In genomic region chr11:82399621-82400020, GRCm38 (mm10) we compare ENCODE assay signal across 9 mouse cellular contexts. TPM values are rescaled to one million over a fixed set of nuclear protein-coding genes. Genes with fewer than 3 reads are reported as not detected.
DNase-seq lines count a peak whose midpoint lies in the region; ATAC-seq and TF ChIP-seq lines count a peak whose summit lies in the region.
"Had no signal": no experiment of that assay in that cellular context is flagged by ENCODE, and none has a peak within 500 bp of the region (broad histone marks: within the 10 kb centered on the region; RNA-seq: fewer than 3 reads in every experiment).

No protein-coding gene starts in this region.

- H3K27ac ChIP-seq in heart, embryonic 10.5 days, result no peak overlapping the region
- H3K27ac ChIP-seq in bone marrow macrophage, adult 2 months (ENCODE audit: insufficient read depth, low read depth, low read length), result no peak overlapping the region
- no peak overlapping the region for H3K27ac ChIP-seq in forebrain, embryonic 13.5 days

- H3K4me1 ChIP-seq in heart, embryonic 10.5 days, result no peaks in the 10 kb centered on the region
- H3K4me1 ChIP-seq in bone marrow macrophage, adult 2 months (ENCODE audit: control insufficient read depth, insufficient read depth, low read length), result no peaks in the 10 kb centered on the region
- no peaks in the 10 kb centered on the region for H3K4me1 ChIP-seq in forebrain, embryonic 13.5 days

- H3K4me3 ChIP-seq in heart, embryonic 10.5 days, result no peak overlapping the region
- no peak overlapping the region for H3K4me3 ChIP-seq in bone marrow macrophage, adult 2 months (ENCODE audit: insufficient read depth, low read length)
- H3K4me3 ChIP-seq in forebrain, embryonic 13.5 days, result no peak overlapping the region

- H3K4me2 ChIP-seq in forebrain, embryonic 13.5 days, result no peak overlapping the region

- 0 out of 2 replicates have a peak, but pooled peaks have one; percentile 13 for TF ChIP-seq CTCF in bone marrow macrophage, adult 2 months (IDR thresholded peaks at IDR 0.05; ENCODE audit: low read depth, low read length)

- TF ChIP-seq POLR2A in bone marrow macrophage, adult 2 months (IDR thresholded peaks at IDR 0.05; ENCODE audit: borderline replicate concordance, low read depth, low read length), result no peak

- no peaks in the 10 kb centered on the region for H3K36me3 ChIP-seq in heart, embryonic 10.5 days
- H3K36me3 ChIP-seq in forebrain, embryonic 13.5 days (ENCODE audit: poor library complexity, severe bottlenecking), result no peaks in the 10 kb centered on the region

- ATAC-seq in forebrain, embryonic 13.5 days, result no peak
- ATAC-seq in erythroid progenitor cell, adult 5-6 weeks (replicated peaks; ENCODE audit: low FRiP score, poor library complexity, severe bottlenecking), result no peak

- no peaks in the 10 kb centered on the region for H3K9me3 ChIP-seq in heart, embryonic 10.5 days
- H3K9me3 ChIP-seq in forebrain, embryonic 13.5 days (replicated peaks), result no peaks in the 10 kb centered on the region

- peaks cover 56% of the 10 kb centered on the region for H3K27me3 ChIP-seq in heart, embryonic 10.5 days (ENCODE audit: insufficient read depth, poor library complexity, severe bottlenecking)
- H3K27me3 ChIP-seq in forebrain, embryonic 13.5 days, result peaks cover 7% of the 10 kb centered on the region

- WGBS in heart, embryonic 10.5 days, result 16% methylated on average over 3 of the region's 3 CpGs
- 16% methylated on average over 3 of the region's 3 CpGs for WGBS in forebrain, embryonic 13.5 days

- DNase-seq in heart, adult 8-10 months (ENCODE audit: low spot score), result peak; percentile 9
- no peak for DNase-seq in heart, embryonic 10.5 days (ENCODE audit: low spot score)
- peak; percentile 47 for DNase-seq in right cerebral cortex, postnatal 14 days
- no peak for DNase-seq in right cerebral cortex, adult 18-20 months
- DNase-seq in retina, postnatal 1 day, result peak; percentile 70

- H3K9ac ChIP-seq in forebrain, embryonic 13.5 days, result no peak overlapping the region

RNA-seq across cellular contexts. Expression of gene Tmem132e, which starts 10.9 kb away (rescaled TPM):
- total RNA-seq in heart, adult 8-10 months (2022), result 1 to 10 TPM in 1 of 4 experiments, under 1 TPM in 3; 0.22 to 1.1 (median 0.46) TPM
- polyA plus RNA-seq in heart, embryonic 10.5 days (2016; fragmentation: Nextera tagmentation; extraction: Ambion mirVana), result 0.14 and 0.94 TPM in 2 replicates
- not detected in 2 replicates for polyA plus RNA-seq in bone marrow macrophage, adult 2 months (2012; ENCODE audit: insufficient read depth, insufficient read length, missing spikeins)
- 0.36 and 0.67 TPM in 2 replicates for polyA plus RNA-seq in forebrain, embryonic 13.5 days (2015; fragmentation: Nextera tagmentation; extraction: Ambion mirVana)
- 1.3 TPM in 1 of 2 replicates, not detected in the other for total RNA-seq in erythroid progenitor cell, adult 5-6 weeks (2015; ENCODE audit: low replicate concordance)
- total RNA-seq in erythroid progenitor cell, adult 5-6 weeks (2017; ENCODE audit: low replicate concordance), result 0.51 and 2.0 TPM in 2 replicates
- total RNA-seq: neutrophil, adult 5-6 weeks had no signal

Comparison
In these comparisons a context has a peak if more than half of its experiments do, and no peak if none do; other contexts are left out.
1. DNase-seq: peak in heart, adult 8-10 months (single experiment), right cerebral cortex, postnatal 14 days (single experiment) and retina, postnatal 1 day (single experiment); none in heart, embryonic 10.5 days (single experiment) and right cerebral cortex, adult 18-20 months (single experiment).